Mouse (Mus musculus) midbrain, embryonic 12.5 days (tissue): Measurements from ENCODE around the gene Car11. TPM values are rescaled to one million over a fixed set of nuclear protein-coding genes. Genes with fewer than 3 reads are reported as not detected.
A peak's percentile ranks its signal among the peaks of the same experiment; 100 is the strongest.

Experiments
- ATAC-seq: fragments of 200-750 bp; cut with Nextera tagmentation; 2 replicates; pipeline ENCODE4 v1.8.0; 2017; ENCODE audit warnings: low read depth, moderate TSS enrichment, moderate library complexity; ENCODE audit not compliant: low FRiP score
- H3K27ac ChIP-seq: fragments of 300-500 bp; sonication (generic); replicated peaks from 2 replicates; pipeline ENCODE4 v1.5.1; 2016; ENCODE audit warnings: mild to moderate bottlenecking
- H3K27me3 ChIP-seq: fragments of 300-500 bp; sonication (generic); 2 replicates; pipeline ENCODE4 v1.6.1; 2016; ENCODE audit warnings: mild to moderate bottlenecking
- H3K36me3 ChIP-seq: fragments of 300-500 bp; sonication (generic); 2 replicates; pipeline ENCODE4 v1.6.1; 2016
- H3K4me1 ChIP-seq: fragments of 300-500 bp; sonication (generic); 2 replicates; pipeline ENCODE4 v1.6.1; 2016
- H3K4me2 ChIP-seq: fragments of 300-500 bp; sonication (generic); replicated peaks from 2 replicates; pipeline ENCODE4 v1.6.1; 2016; ENCODE audit warnings: mild to moderate bottlenecking, moderate library complexity
- H3K4me3 ChIP-seq: fragments of 300-500 bp; sonication (generic); 2 replicates; pipeline ENCODE4 v1.5.1; 2016; ENCODE audit warnings: mild to moderate bottlenecking
- H3K9ac ChIP-seq: fragments of 300-500 bp; sonication (generic); replicated peaks from 2 replicates; pipeline ENCODE4 v1.6.1; 2016; ENCODE audit warnings: mild to moderate bottlenecking, moderate library complexity
- H3K9me3 ChIP-seq: fragments of 300-500 bp; sonication (generic); 2 replicates; pipeline ENCODE4 v1.6.1; 2016; ENCODE audit warnings: mild to moderate bottlenecking
- WGBS: fragments of 180-500 bp; shearing (Covaris S2); methylation state at CpG from one replicate; pipeline ENCODE4 v1.1.7; 2016; 5-methylcytosine and 5-hydroxymethylcytosine counted together
- polyA plus RNA-seq: library from polyadenylated mRNA; unstranded; fragments of >200 nt; fragmentation: Nextera tagmentation; extraction: Ambion mirVana; gene quantifications from 2 replicates; pipeline ENCODE4 v1.2.1, GENCODE M21; 2016

The Car11 gene
- polyA plus RNA-seq, 1 experiment from 2014 or later, result 18.8 TPM

DNA sequence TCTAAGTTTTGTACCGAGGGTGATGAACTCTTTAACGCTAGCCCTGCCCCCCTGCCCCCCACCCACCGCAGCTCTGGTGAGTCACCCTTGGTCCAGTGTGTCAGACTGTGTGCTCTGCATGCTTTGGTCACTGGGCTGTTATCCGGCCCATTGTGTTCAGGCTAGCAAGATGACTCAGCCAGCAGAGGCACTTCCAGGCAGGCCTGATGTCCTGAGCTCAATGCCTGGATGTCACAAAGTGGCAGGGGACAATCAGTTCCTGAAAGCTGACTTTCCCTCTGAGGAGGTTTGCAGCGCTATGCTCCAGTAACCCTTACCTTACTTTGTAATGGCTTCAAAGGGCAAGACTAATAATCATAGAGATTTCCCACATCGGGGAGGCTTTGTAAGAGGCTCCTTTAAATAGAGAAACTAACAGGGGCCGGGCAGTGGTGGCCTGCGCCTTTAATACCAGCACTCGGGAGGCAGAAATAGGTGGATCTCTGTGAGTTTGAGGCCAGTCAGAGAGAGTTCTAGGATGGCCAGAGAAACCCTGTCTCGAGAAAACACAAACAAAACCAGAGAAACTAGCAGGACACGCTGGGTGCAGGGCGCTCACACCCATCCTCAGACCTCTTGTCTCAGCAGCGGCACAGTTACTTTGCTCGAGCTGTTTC lies 19.5 kb upstream of the Car11 start:
- H3K9ac ChIP-seq, result no peak overlapping the region
- H3K4me2 ChIP-seq, result no peak overlapping the region
- no peaks in the 10 kb centered on the region for H3K36me3 ChIP-seq
- no peak overlapping the region for H3K4me3 ChIP-seq
- H3K27ac ChIP-seq, result no peak overlapping the region
- H3K9me3 ChIP-seq, result no peaks in the 10 kb centered on the region
- H3K27me3 ChIP-seq, result peaks cover 7% of the 10 kb centered on the region; the same call in 1 of the 2 replicates
- WGBS, result 67% methylated on average over 14 of the region's 14 CpGs
- H3K4me1 ChIP-seq, result peaks cover 5% of the 10 kb centered on the region; the same call in 1 of the 2 replicates
- no peak for ATAC-seq

DNA sequence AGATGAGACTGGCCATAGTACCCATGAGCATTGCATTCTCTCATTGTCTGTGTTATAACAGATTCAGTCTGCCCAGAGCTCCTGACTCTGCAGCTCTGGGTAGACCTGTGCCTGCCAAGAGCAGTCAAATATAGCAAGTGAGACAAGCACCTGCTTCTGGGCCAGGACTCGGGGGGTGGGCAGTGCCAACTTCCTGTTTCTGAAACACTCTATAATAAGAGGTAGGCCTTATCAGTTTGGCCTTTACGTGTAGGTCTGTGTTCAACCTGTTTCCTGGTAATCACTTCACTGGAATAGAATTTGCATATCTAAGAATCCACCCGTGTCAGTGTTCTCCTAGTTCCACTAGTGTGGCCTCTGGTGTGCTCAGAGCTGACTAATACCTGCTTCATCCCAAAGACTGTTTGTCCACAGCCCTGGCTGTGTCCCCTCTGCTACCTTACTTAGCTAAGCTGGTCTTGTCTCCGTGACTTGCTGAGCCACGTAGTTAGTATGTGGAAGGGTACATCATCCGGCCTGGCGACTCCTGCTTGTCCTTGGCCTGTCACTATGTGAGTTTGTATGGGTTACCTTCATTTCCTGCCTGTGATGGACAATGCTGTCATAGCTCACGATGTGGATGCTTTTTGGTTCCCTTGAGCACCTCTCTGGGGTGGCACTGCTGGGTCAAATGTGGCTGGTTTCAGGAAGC lies 18.5 kb upstream of the Car11 start:
- Histone ChIP-seq H3K4me3 (no peak overlapping the region), H3K27ac (no peak overlapping the region), H3K4me2 (no peak overlapping the region), H3K9ac (no peak overlapping the region), H3K9me3 (no peaks in the 10 kb centered on the region), H3K4me1 (peaks cover 5% of the 10 kb centered on the region; the same call in 1 of the 2 replicates), H3K27me3 (peaks cover 17% of the 10 kb centered on the region; the same call in 1 of the 2 replicates), H3K36me3 (no peaks in the 10 kb centered on the region)
- ATAC-seq, result no peak
- 86% methylated on average over 8 of the region's 8 CpGs for WGBS

DNA sequence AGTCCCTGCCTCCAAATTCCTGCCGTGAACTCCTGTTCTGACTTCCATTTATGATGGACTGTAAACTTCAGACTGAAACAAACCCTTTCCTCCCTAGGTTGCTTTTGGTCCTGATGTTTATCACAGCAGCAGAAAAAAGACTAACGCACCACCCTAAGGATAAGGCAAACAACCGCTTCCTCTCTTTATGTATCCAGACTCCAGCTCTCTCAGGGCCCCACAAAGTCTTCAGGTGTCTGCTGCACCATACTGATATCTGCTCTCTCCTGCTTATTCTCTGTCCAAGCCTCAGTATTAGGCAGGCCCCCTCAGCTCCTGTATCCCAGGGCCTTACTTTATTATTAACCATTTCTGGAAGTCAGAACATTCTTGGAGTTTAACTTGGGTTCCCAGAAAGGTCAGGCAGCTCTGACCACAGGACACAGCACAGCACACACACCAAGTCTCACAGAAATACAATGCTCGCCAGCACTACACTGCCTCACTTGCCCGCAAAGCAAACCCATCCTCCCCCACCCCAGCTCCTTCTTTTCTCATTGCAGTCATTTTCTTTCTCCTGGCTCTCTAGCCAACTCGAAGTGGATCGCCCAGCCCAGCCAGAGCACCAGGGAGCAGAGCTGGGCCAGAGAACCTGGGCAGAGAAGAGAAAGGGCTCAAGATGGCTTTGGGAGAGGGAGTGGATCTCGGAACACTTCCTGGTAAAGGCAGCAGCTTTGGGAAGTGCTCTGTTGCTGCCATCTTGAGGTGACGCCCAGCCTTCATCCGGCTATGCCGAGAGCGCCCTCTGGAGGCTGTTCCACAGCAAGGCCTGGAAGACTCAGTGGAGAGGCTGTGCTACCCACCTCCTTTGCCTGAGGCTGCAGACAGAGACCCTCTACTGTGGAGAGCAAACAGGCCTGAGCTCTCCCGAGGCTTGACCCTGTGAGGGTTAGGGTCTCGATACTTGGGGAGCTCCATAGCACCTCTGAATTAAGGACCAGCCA lies 17.2 kb upstream of the Car11 start:
- peak overlapping the region; percentile 17; the same call in 1 of the 2 replicates for H3K4me3 ChIP-seq
- peak overlapping the region; percentile 38; the same call in 1 of the 2 replicates for H3K4me2 ChIP-seq
- peak overlapping the region; percentile 45; the same call in 1 of the 2 replicates for H3K9ac ChIP-seq
- H3K4me1 ChIP-seq, result peaks cover 5% of the 10 kb centered on the region; the same call in 1 of the 2 replicates
- peaks cover 24% of the 10 kb centered on the region for H3K27me3 ChIP-seq
- peak; percentile 88 for ATAC-seq
- no peaks in the 10 kb centered on the region for H3K9me3 ChIP-seq
- H3K27ac ChIP-seq, result peak overlapping the region; percentile 69
- no peaks in the 10 kb centered on the region for H3K36me3 ChIP-seq
- WGBS, result 28% methylated on average over 14 of the region's 14 CpGs

DNA sequence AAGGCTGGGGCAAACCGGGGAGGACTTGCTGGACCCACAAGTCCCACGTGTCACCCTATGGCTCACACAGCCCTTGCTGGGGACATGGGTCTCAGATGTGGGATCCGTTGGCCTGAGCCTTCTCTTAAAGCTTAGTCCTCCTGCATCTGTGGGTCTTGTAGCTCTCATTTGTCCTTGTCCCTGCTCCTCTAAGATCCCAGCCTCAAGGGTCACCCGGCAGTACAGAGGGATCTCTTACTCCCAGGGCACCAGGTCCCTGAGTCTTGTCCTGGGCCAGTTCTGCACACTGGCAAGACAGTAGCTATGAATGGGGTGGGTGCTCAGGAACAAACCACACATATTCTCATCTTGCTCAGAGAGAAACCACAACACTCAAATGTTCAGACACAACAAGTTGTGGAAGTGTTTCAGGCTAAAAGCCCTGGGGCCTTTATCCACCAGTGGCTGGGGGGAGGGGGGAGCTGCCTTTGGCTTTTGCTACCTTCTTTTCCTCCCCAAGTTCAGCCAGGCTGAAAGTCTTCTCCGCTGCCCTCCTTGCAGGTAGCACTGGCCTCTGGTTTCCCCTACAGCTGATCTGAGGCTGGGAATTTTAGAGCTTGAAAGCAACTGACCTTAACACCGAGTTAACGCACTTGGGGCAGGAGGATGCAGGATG lies 16.1 kb upstream of the Car11 start, which contains the start of gene Ntn5:
Gene Ntn5, plus strand, starts transcription at position 627 of the 655 bp plus-strand sequence.
- WGBS, result 75% methylated on average over 7 of the region's 7 CpGs
- ATAC-seq, result 0 out of 2 replicates have a peak, but pooled peaks have one; percentile 8
- Histone ChIP-seq H3K4me3 (no peak within 1 kb of the TSS), H3K9me3 (no peaks in the 10 kb centered on the region), H3K27ac (no peak within 1 kb of the TSS), H3K9ac (no peak within 1 kb of the TSS), H3K4me1 (peaks cover 5% of the 10 kb centered on the region; the same call in 1 of the 2 replicates), H3K36me3 (no peaks in the 10 kb centered on the region), H3K4me2 (no peak within 1 kb of the TSS), H3K27me3 (peaks cover 24% of the 10 kb centered on the region)

DNA sequence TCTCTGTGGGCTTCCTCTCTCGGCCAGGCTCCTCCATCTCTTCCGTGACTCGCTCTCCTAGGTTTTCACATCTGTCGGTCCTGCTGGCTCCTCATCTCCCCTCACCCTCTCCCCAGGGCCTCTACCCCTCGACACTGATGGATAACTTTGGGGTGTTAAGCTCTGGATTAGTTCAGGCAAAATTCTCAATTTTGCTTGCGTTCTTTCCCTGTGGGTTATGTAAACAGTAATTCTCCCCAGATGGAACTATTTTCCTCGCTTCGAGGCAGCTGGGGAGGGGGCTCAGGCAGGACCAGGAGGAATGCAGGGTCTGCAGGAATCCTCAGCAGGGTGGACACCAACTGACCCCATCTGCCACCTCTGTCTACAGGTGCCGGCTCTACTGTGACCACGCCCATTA lies 13.8 kb upstream of the Car11 start:
- ATAC-seq, result no peak
- H3K9ac ChIP-seq, result no peak overlapping the region
- H3K4me3 ChIP-seq, result no peak overlapping the region
- no peaks in the 10 kb centered on the region for H3K36me3 ChIP-seq
- WGBS, result 61% methylated on average over 10 of the region's 10 CpGs
- peaks cover 24% of the 10 kb centered on the region for H3K27me3 ChIP-seq
- H3K4me2 ChIP-seq, result no peak overlapping the region
- no peaks in the 10 kb centered on the region for H3K9me3 ChIP-seq
- H3K4me1 ChIP-seq, result peaks cover 5% of the 10 kb centered on the region; the same call in 1 of the 2 replicates
- H3K27ac ChIP-seq, result no peak overlapping the region

DNA sequence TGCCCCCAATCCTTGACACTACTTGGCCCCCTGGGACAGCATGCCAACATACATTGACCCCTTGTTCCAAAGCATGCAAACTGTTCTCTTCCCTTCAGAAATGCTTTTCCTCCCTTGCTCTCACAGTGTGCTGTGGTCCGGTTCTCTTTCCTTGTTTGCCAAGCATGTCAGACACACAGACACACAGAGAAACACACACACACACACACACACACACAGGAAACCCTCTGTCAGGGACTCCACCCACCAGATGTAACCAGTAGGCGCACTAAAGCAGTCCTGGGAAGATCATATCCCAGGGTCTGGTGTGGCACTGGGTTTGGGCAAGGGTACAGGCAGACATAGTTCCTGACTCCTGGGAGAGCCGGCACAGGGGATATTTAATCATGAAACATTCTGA lies 12.8 kb upstream of the Car11 start:
- H3K36me3 ChIP-seq, result no peaks in the 10 kb centered on the region
- no peak overlapping the region for H3K27ac ChIP-seq
- no peak overlapping the region; the same call in 1 of the 2 replicates for H3K9ac ChIP-seq
- 84% methylated on average over 3 of the region's 3 CpGs for WGBS
- no peak overlapping the region for H3K4me2 ChIP-seq
- no peaks in the 10 kb centered on the region for H3K9me3 ChIP-seq
- H3K27me3 ChIP-seq, result peaks cover 24% of the 10 kb centered on the region
- ATAC-seq, result no peak
- peaks cover 5% of the 10 kb centered on the region; the same call in 1 of the 2 replicates for H3K4me1 ChIP-seq
- no peak overlapping the region for H3K4me3 ChIP-seq

DNA sequence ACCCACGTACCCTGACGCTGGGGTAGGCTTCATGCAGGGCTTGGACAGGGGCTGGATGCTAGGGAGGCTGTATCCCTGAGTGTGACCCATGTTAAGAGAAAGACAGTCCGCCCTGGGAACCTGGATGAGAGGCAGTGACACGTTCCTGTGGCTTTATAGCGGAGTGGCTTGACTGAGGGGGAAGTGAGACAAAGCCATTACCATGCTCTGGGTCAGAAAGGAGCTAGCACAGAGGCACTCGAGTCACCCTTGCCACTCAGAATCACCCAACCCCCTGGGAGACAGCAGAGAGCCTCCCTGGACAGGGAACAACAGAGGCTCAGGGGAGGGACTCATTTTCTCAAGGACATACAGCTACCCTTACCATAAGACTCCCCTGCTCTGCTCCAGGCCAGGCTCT lies 10.5 kb upstream of the Car11 start:
- H3K4me3 ChIP-seq, result no peak overlapping the region
- H3K36me3 ChIP-seq, result no peaks in the 10 kb centered on the region
- H3K4me2 ChIP-seq, result no peak overlapping the region
- WGBS, result 69% methylated on average over 6 of the region's 6 CpGs
- H3K9me3 ChIP-seq, result no peaks in the 10 kb centered on the region
- H3K4me1 ChIP-seq, result no peaks in the 10 kb centered on the region
- no peak for ATAC-seq
- H3K27ac ChIP-seq, result no peak overlapping the region
- no peak overlapping the region for H3K9ac ChIP-seq
- peaks cover 24% of the 10 kb centered on the region for H3K27me3 ChIP-seq

DNA sequence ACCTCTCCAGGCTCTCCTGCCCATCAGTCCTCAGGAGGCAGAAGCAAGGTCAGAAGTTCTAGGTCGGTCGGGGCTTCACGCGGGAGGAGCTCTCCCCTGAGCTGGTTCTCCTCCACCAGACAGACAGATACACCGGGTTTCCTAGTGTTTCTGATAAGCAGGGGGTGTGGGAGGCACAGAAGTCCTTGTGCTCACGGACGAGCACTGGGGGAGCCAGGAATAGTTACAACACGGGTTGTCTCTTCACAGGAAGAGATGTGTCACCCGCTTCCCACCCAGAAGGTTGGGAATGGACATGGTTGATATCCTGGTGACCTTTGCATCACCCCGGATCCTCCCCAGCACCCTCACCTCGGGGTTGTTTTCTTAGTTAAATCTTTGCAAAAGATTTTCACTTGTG lies 9.8 kb upstream of the Car11 start:
- WGBS, result 81% methylated on average over 11 of the region's 11 CpGs
- no peak overlapping the region for H3K4me2 ChIP-seq
- H3K36me3 ChIP-seq, result no peaks in the 10 kb centered on the region
- no peak overlapping the region for H3K27ac ChIP-seq
- no peak overlapping the region for H3K4me3 ChIP-seq
- ATAC-seq, result no peak
- H3K9me3 ChIP-seq, result no peaks in the 10 kb centered on the region
- H3K9ac ChIP-seq, result no peak overlapping the region
- H3K4me1 ChIP-seq, result no peaks in the 10 kb centered on the region
- H3K27me3 ChIP-seq, result peaks cover 17% of the 10 kb centered on the region

DNA sequence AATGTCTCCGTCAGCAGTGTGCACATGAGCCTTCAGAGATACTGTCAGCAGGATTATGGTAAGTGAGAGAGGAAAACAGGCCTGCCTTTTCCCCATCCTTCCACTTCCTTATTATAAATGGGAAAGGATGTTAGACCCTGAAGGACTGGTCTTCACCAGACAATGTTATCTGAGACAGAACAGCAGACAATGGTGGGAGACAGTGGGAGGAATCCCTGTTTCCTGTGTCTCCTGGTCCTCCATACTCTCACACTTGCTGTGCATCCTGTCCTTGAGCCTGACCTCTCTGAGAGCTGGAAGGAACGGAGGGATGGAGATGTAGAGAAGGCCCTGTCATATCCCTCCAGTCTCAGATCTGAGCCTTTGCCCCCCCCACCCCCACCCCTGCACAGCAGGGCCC lies 7.3 kb upstream of the Car11 start:
- no peaks in the 10 kb centered on the region for H3K27me3 ChIP-seq
- WGBS, result 70% methylated on average over 2 of the region's 2 CpGs

DNA sequence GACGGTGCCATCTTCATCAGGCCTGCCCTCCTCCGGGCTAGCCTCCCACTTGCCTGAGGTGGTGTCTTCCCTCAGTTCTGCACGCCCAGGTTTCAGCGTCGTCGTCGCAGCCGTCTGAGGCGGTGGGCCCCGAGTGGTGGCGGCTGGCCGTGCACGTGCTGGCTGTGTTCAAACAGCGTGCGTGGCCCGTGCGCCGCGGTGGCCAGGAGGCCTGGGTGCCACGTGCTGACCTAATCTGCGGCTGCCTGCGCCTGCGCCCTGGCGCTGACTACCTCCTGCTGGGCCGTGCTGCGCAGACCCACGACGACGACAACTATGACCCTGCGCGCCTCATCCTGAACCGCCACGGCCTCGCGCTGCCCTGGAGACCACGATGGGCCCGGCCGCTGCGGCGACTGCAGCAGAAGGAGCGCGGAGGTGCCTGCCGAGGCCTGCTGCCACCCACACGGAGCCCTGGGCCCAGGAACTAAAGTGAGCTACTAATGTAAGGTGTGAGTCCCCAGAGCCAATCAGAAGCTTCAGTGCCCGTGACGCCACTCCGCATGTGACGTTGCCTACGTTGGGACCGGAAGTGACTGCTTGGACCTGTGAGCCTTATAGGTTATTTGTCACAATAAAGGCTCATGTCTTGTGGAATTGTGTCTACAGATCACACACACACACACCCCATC lies 5.6 kb upstream of the Car11 start, which contains the start of gene Sec1:
Gene Sec1, minus strand, starts transcription at position 482 of the 671 bp plus-strand sequence.
- Histone ChIP-seq H3K4me1 (no peaks in the 10 kb centered on the region), H3K9ac (no peak within 1 kb of the TSS), H3K9me3 (no peaks in the 10 kb centered on the region), H3K27ac (no peak within 1 kb of the TSS), H3K4me2 (no peak within 1 kb of the TSS), H3K27me3 (peaks cover 12% of the 10 kb centered on the region), H3K36me3 (no peaks in the 10 kb centered on the region), H3K4me3 (no peak within 1 kb of the TSS)
- ATAC-seq, result no peak
- 90% methylated on average over 50 of the region's 50 CpGs for WGBS

More for the DNA sequence above, 7.3 kb upstream of the Car11 start:
- Histone ChIP-seq H3K4me2 (no peak overlapping the region), H3K4me3 (no peak overlapping the region), H3K9me3 (no peaks in the 10 kb centered on the region), H3K27ac (no peak overlapping the region), H3K4me1 (no peaks in the 10 kb centered on the region), H3K9ac (no peak overlapping the region), H3K36me3 (no peaks in the 10 kb centered on the region)
- ATAC-seq, result no peak

DNA sequence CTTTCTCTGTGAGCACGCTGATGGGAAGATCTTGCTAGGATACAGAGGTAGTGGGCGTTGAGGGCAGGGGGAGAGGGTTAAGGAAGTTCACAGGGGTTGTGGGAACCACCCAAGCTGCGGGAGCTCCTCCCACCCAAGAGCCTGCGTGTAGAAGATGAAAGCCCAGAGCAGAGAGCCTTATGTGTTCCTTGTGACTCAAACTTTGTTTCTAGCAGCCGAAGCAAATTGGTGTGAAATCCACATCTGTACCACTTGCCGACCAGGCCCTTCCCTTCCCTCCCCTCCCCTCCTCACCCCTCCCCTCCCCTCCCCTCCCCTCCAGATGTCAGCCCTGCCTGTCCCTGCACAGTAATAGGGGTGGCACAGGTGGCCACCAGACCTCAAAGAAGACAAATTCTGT lies 4.5 kb upstream of the Car11 start:
- 19% methylated on average over 6 of the region's 6 CpGs for WGBS
- H3K27me3 ChIP-seq, result peaks cover 22% of the 10 kb centered on the region

More for the DNA sequence above, 4.5 kb upstream of the Car11 start:
- no peak; the same call in 1 of the 2 replicates for ATAC-seq
- Histone ChIP-seq H3K4me2 (no peak overlapping the region), H3K36me3 (no peaks in the 10 kb centered on the region), H3K9ac (no peak overlapping the region), H3K4me3 (no peak overlapping the region), H3K9me3 (no peaks in the 10 kb centered on the region), H3K27ac (no peak overlapping the region), H3K4me1 (peaks cover 8% of the 10 kb centered on the region)
